Mouse (Mus musculus) thymus, adult 18-20 months (tissue): ENCODE results near the gene C5ar1.
"Not testable (repeated sequence)": the region's sequence is repeated elsewhere in the genome, so short reads cannot be mapped to it uniquely, and the experiment has no call there.

Experiments used
- DNase-seq, 2 experiments: peaks; one replicate each; pipeline ENCODE4 v3.0.0; 2022; ENCODE audit warnings: mixed read lengths in 2 of 2

C5ar1 gene

GRCm38 (mm10) chr7:16259110-16259590 lies at the start of gene C5ar1:
TSS of gene C5ar1 (minus strand) at chr7:16259540.
- no peak for DNase-seq

GRCm38 (mm10) chr7:16308555-16309317 lies 49.4 kb upstream of the C5ar1 start:
- peak in 1 of 2 experiments; percentile 27 for DNase-seq

DNA sequence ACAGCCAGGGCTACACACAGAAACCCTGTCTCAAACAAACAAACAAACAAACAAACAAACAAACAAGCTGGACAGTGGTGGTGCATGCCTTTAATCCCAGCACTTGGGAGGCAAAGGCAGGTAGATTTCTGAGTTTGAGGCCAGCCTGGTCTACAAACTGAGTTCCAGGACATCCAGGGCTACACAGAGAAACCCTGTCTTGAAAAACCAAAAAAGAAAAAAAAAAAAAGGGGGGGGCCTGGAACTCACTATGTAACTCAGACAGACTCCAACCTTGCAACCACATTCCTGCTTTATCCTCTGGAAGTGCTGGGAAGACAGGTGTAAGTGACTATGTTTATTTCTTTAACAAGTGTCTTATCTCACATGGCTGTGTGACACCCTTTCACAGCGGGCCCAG lies 48.8 kb upstream of the C5ar1 start, which contains the start of gene Bbc3:
TSS of gene Bbc3 (plus strand) at position 301 of the 400 bp plus-strand sequence.
- DNase-seq = not testable (repeated sequence)

GRCm38 (mm10) chr7:16307141-16307540 lies 47.8 kb upstream of the C5ar1 start:
- not testable (repeated sequence) for DNase-seq

DNA sequence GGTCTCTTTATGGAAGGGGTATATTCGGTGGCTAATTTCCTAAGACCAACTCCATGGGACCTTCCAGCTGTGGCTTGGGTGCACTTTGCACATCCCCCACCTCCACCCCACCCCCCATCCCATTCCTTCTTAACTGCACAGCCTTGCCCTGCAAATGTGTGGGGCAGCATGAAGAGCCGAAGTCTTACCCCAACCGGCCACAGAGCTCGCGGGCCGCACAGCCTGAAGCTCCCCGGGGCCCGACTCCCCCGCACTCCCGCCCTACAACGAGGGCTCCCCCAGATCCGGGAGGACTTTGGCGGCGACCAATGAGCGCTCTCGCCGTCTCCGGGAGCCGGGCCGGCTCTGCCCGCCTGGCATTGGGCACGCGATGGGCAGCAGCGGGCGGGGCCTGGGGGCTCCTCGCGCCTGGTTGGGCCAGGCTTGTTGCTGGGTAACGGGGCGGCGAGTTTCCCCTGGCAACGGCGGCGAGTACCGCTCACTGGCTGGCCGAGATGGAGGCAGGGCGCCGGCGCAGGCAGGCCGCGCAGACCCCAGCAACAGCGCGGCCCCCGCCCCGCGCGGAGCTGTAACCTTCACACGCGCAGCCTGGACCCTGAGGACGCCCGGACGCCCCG lies 40.2 kb upstream of the C5ar1 start:
- peak; percentile 51 to 71 for DNase-seq

DNA sequence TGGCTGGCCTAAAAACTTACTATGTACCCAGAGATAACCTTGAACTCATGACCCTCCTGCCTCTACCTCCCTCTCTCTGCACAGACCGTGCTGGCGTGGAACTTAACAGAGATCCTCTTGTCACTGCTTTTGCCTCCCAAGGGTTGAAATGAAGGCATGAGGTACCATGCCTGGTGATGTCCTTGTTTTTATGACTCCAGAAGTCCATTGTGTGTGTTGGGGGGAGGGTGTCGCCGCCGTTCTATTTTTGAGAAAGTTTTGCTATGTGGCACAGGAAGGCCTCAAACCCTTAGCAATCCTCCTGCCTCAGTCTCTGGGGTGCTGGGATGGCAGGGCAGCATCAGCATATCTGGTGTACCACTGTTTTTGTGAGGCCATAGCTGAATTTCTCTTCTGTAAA lies 39.6 kb upstream of the C5ar1 start:
- DNase-seq = no peak

DNA sequence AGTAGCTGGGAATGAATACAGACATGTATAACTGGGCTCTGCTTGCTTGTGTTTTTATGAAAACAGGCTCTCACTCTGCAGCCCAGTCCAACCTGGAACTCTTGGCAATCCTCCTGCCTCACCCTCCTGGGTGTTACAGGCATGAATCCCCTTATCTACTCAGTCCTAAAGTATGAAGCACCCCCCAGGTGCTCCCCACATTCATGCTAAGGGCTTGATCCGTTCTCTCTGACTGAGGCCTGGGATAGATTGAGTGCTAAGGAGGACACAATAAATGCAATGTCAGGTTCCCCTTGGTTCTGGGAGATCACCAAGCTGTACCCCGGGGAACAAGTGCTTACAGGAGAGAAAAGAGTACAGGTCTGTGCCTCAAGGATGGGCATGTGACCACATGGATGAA lies 38.3 kb upstream of the C5ar1 start:
- no peak for DNase-seq

GRCm38 (mm10) chr7:16296766-16297390 lies 37.5 kb upstream of the C5ar1 start:
- peak; percentile 79 to 87 for DNase-seq

DNA sequence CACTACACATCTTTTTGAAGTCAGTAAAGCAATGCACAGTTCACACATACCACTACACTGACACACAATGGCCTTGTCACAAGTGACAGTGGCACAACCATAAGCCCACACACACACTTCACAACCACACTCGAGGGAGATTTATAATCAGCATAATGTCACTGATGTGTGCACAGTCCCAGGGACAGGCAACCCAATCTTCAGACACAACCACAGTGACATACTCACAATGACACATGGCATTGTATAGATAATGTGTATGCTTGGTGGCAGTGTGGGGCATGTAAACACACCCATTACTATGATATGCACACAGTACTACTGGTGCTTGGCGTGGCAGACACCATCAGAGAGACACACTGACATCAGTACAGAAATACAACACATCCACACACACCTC lies 36.8 kb upstream of the C5ar1 start:
- no peak for DNase-seq

- DNase-seq = peak; percentile 82 to 87
Observed at GRCm38 (mm10) chr7:16295321-16295900, 36.1 kb upstream of the C5ar1 start.

DNA sequence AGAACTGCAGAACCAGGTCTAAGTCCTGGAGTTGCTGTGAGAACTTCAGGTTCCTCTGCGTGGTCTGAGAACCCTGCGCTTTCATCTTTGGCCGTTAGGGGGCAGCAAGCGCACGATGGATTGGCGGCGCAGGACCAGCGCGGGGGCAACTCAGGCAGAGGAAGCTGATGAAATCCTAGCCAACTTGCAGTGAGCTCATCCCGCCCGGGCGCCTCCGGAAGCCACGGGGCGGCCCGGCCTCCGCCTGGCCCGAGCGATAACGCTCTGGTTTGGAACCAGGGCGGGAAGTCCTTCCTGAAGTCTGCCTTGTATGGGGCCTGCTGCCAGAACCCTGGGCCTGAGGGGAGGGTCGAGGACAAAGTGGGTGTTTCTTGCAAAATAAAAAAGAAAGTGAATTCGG lies 35.5 kb upstream of the C5ar1 start:
- DNase-seq = peak; percentile 86 to 91

GRCm38 (mm10) chr7:16294346-16294745 lies 35.0 kb upstream of the C5ar1 start:
- peak in 1 of 2 experiments; percentile 37 for DNase-seq

- no peak for DNase-seq
Observed at GRCm38 (mm10) chr7:16287791-16288190, 28.5 kb upstream of the C5ar1 start.

- DNase-seq = no peak
Observed at GRCm38 (mm10) chr7:16287016-16287415, 27.7 kb upstream of the C5ar1 start.

DNA sequence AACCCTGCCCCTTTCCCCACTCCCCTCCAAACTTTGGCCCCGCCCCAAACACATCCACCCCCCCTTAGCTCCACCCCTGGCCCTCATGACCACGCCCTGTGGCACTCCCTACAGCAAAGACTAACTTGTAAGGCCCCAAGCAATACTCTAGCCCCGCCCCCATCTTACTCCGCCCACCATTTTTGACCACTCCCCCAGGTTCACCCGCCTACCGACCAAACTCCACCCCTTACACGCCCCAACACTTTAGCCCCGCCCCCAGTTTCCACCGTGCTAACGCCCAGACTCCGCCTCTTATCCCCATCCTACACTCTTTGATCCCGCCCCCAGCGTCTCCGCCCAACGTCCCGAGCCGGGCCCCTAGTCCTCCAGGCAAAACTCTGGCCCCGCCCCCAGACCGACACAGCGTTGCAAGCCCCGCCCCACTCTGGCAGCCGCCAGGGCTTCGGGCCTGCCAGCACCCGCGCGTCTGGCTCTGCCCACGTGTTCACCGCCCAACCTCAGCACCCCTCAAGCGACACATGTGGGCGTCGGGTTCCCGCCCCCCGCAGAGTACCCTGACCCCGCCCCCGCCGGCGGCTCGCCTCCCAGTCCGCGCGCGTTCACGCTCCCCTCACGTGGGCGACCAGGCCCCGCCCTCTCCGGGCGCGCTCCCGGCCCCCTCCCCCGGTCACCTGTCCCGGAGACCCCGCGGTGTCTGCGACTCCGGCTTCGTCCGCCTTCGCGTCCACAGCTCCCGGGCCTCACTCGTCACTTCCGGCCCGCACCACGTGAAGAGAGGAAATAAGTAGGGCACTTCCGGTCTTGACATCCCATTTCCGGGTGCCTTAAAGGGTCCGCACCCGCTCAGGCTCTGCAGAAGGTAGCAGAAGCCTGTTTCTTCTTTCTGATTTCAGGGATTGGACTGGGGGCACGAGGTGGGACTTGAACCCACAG lies 27.0 kb upstream of the C5ar1 start, which contains the start of gene Ccdc9:
TSS of gene Ccdc9 (minus strand) at position 770 of the 936 bp plus-strand sequence.
- peak; percentile 97 to 98 for DNase-seq

DNA sequence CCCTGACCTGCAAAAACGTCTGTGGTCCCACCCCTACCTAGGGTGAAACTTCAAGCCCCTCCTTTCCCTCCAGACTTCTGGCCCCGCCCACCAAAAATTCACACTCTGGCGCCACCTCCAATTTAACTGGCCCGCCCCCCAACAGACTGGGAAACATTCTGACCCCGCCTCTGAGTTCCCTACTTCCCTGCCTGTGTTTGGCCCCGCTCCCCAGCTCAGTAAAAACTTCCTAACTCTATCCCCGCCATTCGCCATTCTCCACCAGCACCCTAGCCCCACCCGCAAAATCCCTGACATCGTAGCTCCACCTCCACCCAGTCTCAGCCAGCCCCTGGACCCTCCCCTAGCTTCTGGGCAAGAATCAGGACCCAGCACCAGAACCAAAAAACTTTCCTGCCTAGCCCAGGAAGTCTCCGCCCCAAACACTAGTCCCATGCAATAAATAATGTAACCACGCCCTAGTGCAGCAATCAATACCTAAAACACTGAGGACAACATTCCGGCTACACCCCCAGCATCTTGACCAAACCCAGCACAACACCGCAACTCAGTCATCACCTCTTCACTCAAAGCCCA lies 26.2 kb upstream of the C5ar1 start:
- peak; percentile 38 to 60 for DNase-seq

DNA sequence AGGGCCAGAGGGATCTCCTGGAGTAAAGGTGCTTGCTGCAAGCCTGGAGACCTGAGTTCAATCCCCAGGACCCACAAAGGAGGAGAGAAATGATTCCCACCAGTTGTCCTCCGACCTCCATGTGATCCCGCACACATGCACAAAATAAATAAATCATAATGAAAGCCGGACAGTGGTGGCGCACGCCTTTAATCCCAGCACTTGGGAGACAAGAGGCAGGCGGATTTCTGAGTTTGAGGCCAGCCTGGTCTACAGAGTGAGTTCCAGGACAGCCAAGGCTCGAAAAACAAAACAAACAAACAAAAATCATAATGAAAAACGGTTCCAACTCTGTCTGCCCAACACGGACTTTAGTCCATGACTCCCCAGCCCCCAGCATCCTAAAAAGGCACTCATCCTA lies 25.6 kb upstream of the C5ar1 start:
- DNase-seq = no peak

- no peak for DNase-seq
Observed at GRCm38 (mm10) chr7:16284001-16284400, 24.7 kb upstream of the C5ar1 start.

DNA sequence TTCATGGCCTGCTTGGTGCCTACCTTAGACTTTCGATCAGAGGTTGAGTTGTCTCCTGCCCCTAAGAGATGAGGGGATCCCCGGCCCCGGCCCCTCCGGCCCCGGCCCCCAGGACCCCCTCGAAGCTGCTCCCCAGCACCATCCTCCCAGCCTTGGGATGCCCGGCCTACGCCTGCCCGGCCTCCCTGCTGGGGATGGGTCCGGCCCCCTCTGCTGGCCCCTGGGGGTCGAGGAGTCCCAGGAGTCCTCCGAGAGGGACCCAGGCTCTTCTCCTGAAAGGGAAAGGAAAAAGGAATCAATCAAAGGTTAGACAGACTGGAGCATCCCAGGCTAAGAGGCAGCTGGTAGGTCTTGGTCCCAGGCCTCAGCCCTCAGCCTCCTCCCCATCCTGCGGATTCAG lies 23.0 kb upstream of the C5ar1 start:
- DNase-seq = no peak

DNA sequence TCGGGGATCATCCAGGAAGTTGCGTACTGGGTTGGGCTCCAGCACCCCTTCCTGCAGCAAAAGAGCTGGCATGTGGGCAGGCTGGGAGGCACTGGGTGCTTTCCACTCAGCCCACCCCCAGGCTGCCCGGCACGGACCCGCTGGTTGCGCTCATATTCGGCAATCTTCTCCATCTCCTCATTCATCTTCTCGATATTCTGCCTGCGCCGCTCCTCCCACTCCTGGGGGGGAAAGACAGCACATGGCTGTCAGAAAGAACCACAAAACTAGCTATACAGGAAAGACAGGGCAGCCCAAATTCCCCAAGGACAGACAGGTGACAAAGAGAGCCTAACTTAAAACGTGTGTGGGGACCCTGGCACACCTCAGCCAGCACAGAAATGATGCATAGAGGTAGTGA lies 21.4 kb upstream of the C5ar1 start:
- DNase-seq = no peak
